Mouse (Mus musculus) erythroblast, embryonic 14.5 days (primary cell): Measurements from ENCODE around the gene Gale.

Experiments used
- GATA1 ChIP-seq: IDR thresholded peaks from 2 replicates; pipeline ENCODE4 v1.6.1; 2012; ENCODE audit warnings: low read length, inconsistent platforms, mixed read lengths
- TAL1 ChIP-seq: IDR thresholded peaks from 3 replicates; pipeline ENCODE4 v1.6.1; 2012; ENCODE audit warnings: low read length, inconsistent platforms, mixed read lengths

- no peak for TF ChIP-seq TAL1
- TF ChIP-seq GATA1 = no peak
Measured at GRCm38 (mm10) chr4:135963457-135964193, at the start of gene Gale.
